Mouse (Mus musculus) forebrain, embryonic 12.5 days (tissue): ENCODE data around the gene Npvf. TPM values are rescaled to one million over a fixed set of nuclear protein-coding genes. Genes with fewer than 3 reads are reported as not detected.
"Not testable (repeated sequence)": the region's sequence is repeated elsewhere in the genome, so short reads cannot be mapped to it uniquely, and the experiment has no call there.

Source experiments
- ATAC-seq: fragments of 200-750 bp; cut with Nextera tagmentation; 2 replicates; pipeline ENCODE4 v1.8.0; 2017; ENCODE audit warnings: moderate TSS enrichment; ENCODE audit not compliant: low FRiP score
- H3K27ac ChIP-seq: fragments of 300-500 bp; sonication (generic); 2 replicates; pipeline ENCODE4 v1.5.1; 2016; ENCODE audit warnings: mild to moderate bottlenecking
- H3K27me3 ChIP-seq: fragments of 300-500 bp; sonication (generic); 2 replicates; pipeline ENCODE4 v1.6.1; 2016; ENCODE audit warnings: mild to moderate bottlenecking
- H3K36me3 ChIP-seq: fragments of 300-500 bp; sonication (generic); replicated peaks from 2 replicates; pipeline ENCODE4 v1.6.1; 2016; ENCODE audit warnings: mild to moderate bottlenecking
- H3K4me1 ChIP-seq: fragments of 300-500 bp; sonication (generic); 2 replicates; pipeline ENCODE4 v1.6.1; 2016
- H3K4me2 ChIP-seq: fragments of 300-500 bp; sonication (generic); 2 replicates; pipeline ENCODE4 v1.6.1; 2016; ENCODE audit warnings: mild to moderate bottlenecking, moderate library complexity
- H3K4me3 ChIP-seq: fragments of 300-500 bp; sonication (generic); replicated peaks from 2 replicates; pipeline ENCODE4 v1.5.1; 2016; ENCODE audit warnings: mild to moderate bottlenecking
- H3K9ac ChIP-seq: fragments of 300-500 bp; sonication (generic); 2 replicates; pipeline ENCODE4 v1.6.1; 2016; ENCODE audit warnings: mild to moderate bottlenecking
- H3K9me3 ChIP-seq: fragments of 300-500 bp; sonication (generic); 2 replicates; pipeline ENCODE4 v1.6.1; 2016
- WGBS: fragments of 180-500 bp; shearing (Covaris S2); methylation state at CpG from one replicate; pipeline ENCODE4 v1.1.7; 2016; 5-methylcytosine and 5-hydroxymethylcytosine counted together
- polyA plus RNA-seq: library from polyadenylated mRNA; unstranded; fragments of >200 nt; fragmentation: Nextera tagmentation; extraction: Ambion mirVana; gene quantifications from 2 replicates; pipeline ENCODE4 v1.2.1, GENCODE M21; 2016

Npvf gene
- polyA plus RNA-seq, 1 experiment from 2014 or later = not detected

GRCm38 (mm10) chr6:50662925-50663583 lies 8.8 kb upstream of the Npvf start:
- Histone ChIP-seq H3K9me3 (no peaks in the 10 kb centered on the region), H3K4me3 (no peak overlapping the region), H3K27ac (no peak overlapping the region), H3K9ac (no peak overlapping the region), H3K4me2 (no peak overlapping the region), H3K4me1 (no peaks in the 10 kb centered on the region), H3K36me3 (no peaks in the 10 kb centered on the region), H3K27me3 (no peaks in the 10 kb centered on the region)
- 89% methylated on average over 12 of the region's 12 CpGs for WGBS
- ATAC-seq = no peak

GRCm38 (mm10) chr6:50661729-50662128 lies 7.5 kb upstream of the Npvf start:
- 73% methylated on average over 7 of the region's 7 CpGs for WGBS
- Histone ChIP-seq H3K4me3 (no peak overlapping the region), H3K4me1 (no peaks in the 10 kb centered on the region), H3K9me3 (no peaks in the 10 kb centered on the region), H3K27ac (no peak overlapping the region), H3K9ac (no peak overlapping the region), H3K4me2 (no peak overlapping the region), H3K36me3 (no peaks in the 10 kb centered on the region), H3K27me3 (peaks cover 5% of the 10 kb centered on the region; the same call in 1 of the 2 replicates)
- ATAC-seq = no peak

- WGBS = 88% methylated on average over 3 of the region's 3 CpGs
- Histone ChIP-seq H3K27me3 (peaks cover 6% of the 10 kb centered on the region; the same call in 1 of the 2 replicates), H3K4me1 (0 out of 2 replicates have a peak, but pooled peaks cover 5% of the 10 kb centered on the region), H3K4me2 (no peak overlapping the region), H3K36me3 (no peaks in the 10 kb centered on the region), H3K27ac (no peak overlapping the region), H3K9ac (no peak overlapping the region), H3K4me3 (no peak overlapping the region), H3K9me3 (no peaks in the 10 kb centered on the region)
- ATAC-seq = no peak
These were observed 4.2 kb upstream of the Npvf start for GRCm38 (mm10) chr6:50658466-50658865.

- no peak overlapping the region for H3K4me2 ChIP-seq
- 83% methylated on average over 5 of the region's 5 CpGs for WGBS
- ATAC-seq = no peak
- H3K4me3 ChIP-seq = no peak overlapping the region
- peaks cover 6% of the 10 kb centered on the region; the same call in 1 of the 2 replicates for H3K27me3 ChIP-seq
- no peaks in the 10 kb centered on the region for H3K36me3 ChIP-seq
- no peak overlapping the region for H3K27ac ChIP-seq
- 0 out of 2 replicates have a peak, but pooled peaks cover 5% of the 10 kb centered on the region for H3K4me1 ChIP-seq
- no peaks in the 10 kb centered on the region for H3K9me3 ChIP-seq
- H3K9ac ChIP-seq = no peak overlapping the region
These were observed 3.8 kb upstream of the Npvf start for GRCm38 (mm10) chr6:50658018-50658417.

- Histone ChIP-seq H3K4me3 (no peak overlapping the region), H3K9ac (no peak overlapping the region), H3K36me3 (no peaks in the 10 kb centered on the region), H3K27me3 (peaks cover 6% of the 10 kb centered on the region; the same call in 1 of the 2 replicates), H3K4me1 (0 out of 2 replicates have a peak, but pooled peaks cover 5% of the 10 kb centered on the region), H3K4me2 (no peak overlapping the region), H3K9me3 (no peaks in the 10 kb centered on the region), H3K27ac (no peak overlapping the region)
- 96% methylated on average over 1 of the region's 1 CpGs for WGBS
- no peak for ATAC-seq
These were observed 2.2 kb upstream of the Npvf start for GRCm38 (mm10) chr6:50656426-50656825.

- Histone ChIP-seq H3K4me2 (no peak overlapping the region), H3K9me3 (no peaks in the 10 kb centered on the region), H3K9ac (no peak overlapping the region), H3K27ac (no peak overlapping the region), H3K36me3 (no peaks in the 10 kb centered on the region), H3K4me1 (0 out of 2 replicates have a peak, but pooled peaks cover 5% of the 10 kb centered on the region), H3K27me3 (peaks cover 6% of the 10 kb centered on the region; the same call in 1 of the 2 replicates), H3K4me3 (no peak overlapping the region)
- WGBS = 88% methylated on average over 3 of the region's 3 CpGs
- ATAC-seq = no peak
These were observed 1.7 kb upstream of the Npvf start for GRCm38 (mm10) chr6:50655925-50656324.

- no peaks in the 10 kb centered on the region for H3K9me3 ChIP-seq
- no peak for ATAC-seq
- no peaks in the 10 kb centered on the region; the same call in 1 of the 2 replicates for H3K27me3 ChIP-seq
- H3K27ac ChIP-seq = no peak overlapping the region
- H3K4me1 ChIP-seq = peaks cover 10% of the 10 kb centered on the region
- H3K36me3 ChIP-seq = no peaks in the 10 kb centered on the region
- H3K4me3 ChIP-seq = no peak overlapping the region
- no peak overlapping the region for H3K4me2 ChIP-seq
- 78% methylated on average over 6 of the region's 6 CpGs for WGBS
- H3K9ac ChIP-seq = no peak overlapping the region
These were observed 6.6 kb downstream of the Npvf start for GRCm38 (mm10) chr6:50647656-50648055.

- no peaks in the 10 kb centered on the region for H3K36me3 ChIP-seq
- H3K27ac ChIP-seq = no peak overlapping the region
- no peak overlapping the region for H3K4me3 ChIP-seq
- WGBS = 51% methylated on average over 3 of the region's 3 CpGs
- peaks cover 10% of the 10 kb centered on the region for H3K4me1 ChIP-seq
- no peak overlapping the region for H3K9ac ChIP-seq
- ATAC-seq = no peak
- no peaks in the 10 kb centered on the region for H3K9me3 ChIP-seq
- no peak overlapping the region for H3K4me2 ChIP-seq
- no peaks in the 10 kb centered on the region; the same call in 1 of the 2 replicates for H3K27me3 ChIP-seq
These were observed 7.6 kb downstream of the Npvf start for GRCm38 (mm10) chr6:50646659-50647058.

- no peaks in the 10 kb centered on the region for H3K9me3 ChIP-seq
- no peak overlapping the region for H3K9ac ChIP-seq
- ATAC-seq = no peak
- peaks cover 10% of the 10 kb centered on the region for H3K4me1 ChIP-seq
- WGBS = 64% methylated on average over 3 of the region's 3 CpGs
- H3K27ac ChIP-seq = no peak overlapping the region
- H3K4me3 ChIP-seq = no peak overlapping the region
- H3K4me2 ChIP-seq = no peak overlapping the region
- H3K27me3 ChIP-seq = no peaks in the 10 kb centered on the region; the same call in 1 of the 2 replicates
- H3K36me3 ChIP-seq = no peaks in the 10 kb centered on the region
These were observed 9.5 kb downstream of the Npvf start for GRCm38 (mm10) chr6:50644701-50645100.

- H3K4me3 ChIP-seq = no peak overlapping the region
- WGBS = 71% methylated on average over 5 of the region's 5 CpGs
- no peaks in the 10 kb centered on the region; the same call in 1 of the 2 replicates for H3K27me3 ChIP-seq
- H3K4me2 ChIP-seq = no peak overlapping the region
- no peaks in the 10 kb centered on the region for H3K36me3 ChIP-seq
- H3K27ac ChIP-seq = no peak overlapping the region
- no peaks in the 10 kb centered on the region for H3K9me3 ChIP-seq
- no peak overlapping the region for H3K9ac ChIP-seq
- H3K4me1 ChIP-seq = peaks cover 10% of the 10 kb centered on the region
- no peak for ATAC-seq
These were observed 12.3 kb downstream of the Npvf start for GRCm38 (mm10) chr6:50641898-50642297.

GRCm38 (mm10) chr6:50640377-50640776 lies 13.9 kb downstream of the Npvf start:
- no peaks in the 10 kb centered on the region for H3K9me3 ChIP-seq
- no peak overlapping the region for H3K4me2 ChIP-seq
- H3K36me3 ChIP-seq = no peaks in the 10 kb centered on the region
- H3K9ac ChIP-seq = no peak overlapping the region
- H3K27me3 ChIP-seq = no peaks in the 10 kb centered on the region; the same call in 1 of the 2 replicates
- 78% methylated on average over 4 of the region's 4 CpGs for WGBS
- H3K4me3 ChIP-seq = no peak overlapping the region
- peaks cover 10% of the 10 kb centered on the region for H3K4me1 ChIP-seq
- H3K27ac ChIP-seq = no peak overlapping the region
- no peak for ATAC-seq

- Histone ChIP-seq H3K27ac (no peak overlapping the region), H3K36me3 (no peaks in the 10 kb centered on the region), H3K4me1 (peaks cover 10% of the 10 kb centered on the region), H3K9me3 (no peaks in the 10 kb centered on the region), H3K9ac (no peak overlapping the region), H3K4me2 (no peak overlapping the region), H3K4me3 (no peak overlapping the region), H3K27me3 (no peaks in the 10 kb centered on the region; the same call in 1 of the 2 replicates)
- WGBS = 76% methylated on average over 2 of the region's 2 CpGs
- no peak for ATAC-seq
These were observed 14.6 kb downstream of the Npvf start for GRCm38 (mm10) chr6:50639656-50640055.

GRCm38 (mm10) chr6:50626170-50626569 lies 28.1 kb downstream of the Npvf start:
- H3K4me1 ChIP-seq, H3K36me3 ChIP-seq, ATAC-seq, H3K4me2 ChIP-seq, H3K4me3 ChIP-seq, H3K9me3 ChIP-seq, H3K27ac ChIP-seq, H3K9ac ChIP-seq, H3K27me3 ChIP-seq: not testable (repeated sequence)
- WGBS = 64% methylated on average over 2 of the region's 2 CpGs
